Mouse (Mus musculus): ENCODE data around the gene Gm48552.

The Gm48552 gene

DNA sequence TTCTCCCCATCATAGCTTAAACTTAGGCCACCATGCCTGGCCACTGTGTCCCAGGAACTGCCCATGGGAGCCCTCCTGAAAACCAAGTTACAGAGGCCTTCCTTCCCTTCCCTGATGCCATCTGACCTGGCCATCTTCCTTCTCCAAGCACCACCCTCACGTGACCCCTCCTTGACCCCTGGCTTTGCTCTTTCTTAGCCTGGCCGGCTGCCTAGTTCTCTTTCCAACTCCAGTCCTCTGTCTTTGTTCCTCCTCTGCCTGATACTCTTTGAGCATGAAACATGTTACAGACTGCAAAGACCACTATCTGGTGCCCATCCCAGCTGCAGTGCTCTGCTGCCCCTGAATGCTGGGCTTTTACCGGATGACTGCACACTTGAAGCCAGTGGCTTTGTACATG, 568 bp downstream of the Gm48552 start:
- no peak for DNase-seq

DNA sequence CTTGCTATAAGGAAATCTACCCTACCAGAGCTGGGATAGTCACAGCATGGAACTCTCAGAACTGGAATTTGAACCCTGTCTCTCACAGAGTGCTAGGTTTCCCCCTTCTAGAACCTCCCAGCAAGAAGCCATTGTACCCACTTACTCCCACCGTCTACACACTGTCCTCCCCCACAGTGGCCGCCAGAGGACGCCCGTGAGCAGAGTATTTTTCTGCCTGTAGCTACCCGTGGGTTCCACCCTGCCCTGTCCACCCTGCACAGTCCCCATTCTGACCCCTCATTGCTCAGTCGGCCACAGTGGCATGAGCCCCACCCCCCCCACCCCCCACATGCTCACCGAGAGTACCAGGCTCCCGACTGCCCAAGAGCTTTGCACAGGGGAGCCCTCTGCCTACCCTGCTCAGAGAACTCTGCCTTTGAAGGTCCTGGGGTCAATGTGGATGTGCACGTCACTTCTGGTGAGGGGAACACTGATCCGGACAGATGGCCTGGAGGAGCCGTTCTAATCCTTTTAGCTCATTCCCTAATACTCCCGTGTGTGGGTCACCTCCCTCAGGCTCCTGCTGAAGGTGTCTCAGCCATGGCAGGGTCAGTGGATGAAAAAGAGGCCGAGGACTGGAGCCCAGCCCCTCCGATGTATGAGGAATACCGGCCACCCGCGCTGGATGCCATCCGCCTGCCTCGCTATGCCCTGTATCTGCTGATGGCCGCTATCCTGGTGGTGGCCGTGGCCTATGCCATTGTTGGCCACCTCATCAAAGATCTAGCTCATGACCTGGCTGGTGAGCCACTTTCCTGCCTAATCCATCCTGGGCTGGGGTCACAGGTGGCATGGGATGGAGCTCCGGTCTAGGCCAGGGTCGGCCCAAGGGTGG, 1.2 kb downstream of the Gm48552 start:
- peak; percentile 75 for DNase-seq

- no peak for DNase-seq
These were observed 1.8 kb downstream of the Gm48552 start for GRCm38 (mm10) chr10:81390678-81390965.

- DNase-seq, result no peak
These were observed 3.5 kb downstream of the Gm48552 start for GRCm38 (mm10) chr10:81392270-81392669.

DNA sequence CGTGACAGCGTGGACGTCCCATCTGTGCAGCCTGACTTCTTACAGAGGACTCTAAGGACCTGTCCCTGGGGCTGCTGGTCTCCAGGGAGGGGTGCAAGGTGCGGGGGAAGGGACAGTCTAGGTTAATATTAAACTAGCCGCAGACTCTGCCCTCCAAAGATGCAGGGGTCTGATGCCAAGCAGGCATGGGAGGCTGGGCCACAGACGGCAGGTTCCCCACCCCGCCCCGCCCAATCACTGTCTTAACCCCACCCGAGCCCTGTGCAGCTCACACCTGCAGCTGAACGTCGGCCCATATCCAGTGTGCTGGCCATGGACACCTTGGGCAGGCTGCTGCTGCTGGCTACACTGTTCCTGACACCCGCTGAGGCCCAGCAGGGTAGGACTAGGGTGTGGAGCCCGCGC, 4.0 kb downstream of the Gm48552 start, which contains the start of gene Smim24:
Gene Smim24 (plus strand): TSS at position 271 of the 405 bp plus-strand sequence.
- no peak for DNase-seq

GRCm38 (mm10) chr10:81393456-81394063, 4.8 kb downstream of the Gm48552 start:
- DNase-seq, result peak; percentile 46

GRCm38 (mm10) chr10:81395127-81395526, 6.3 kb downstream of the Gm48552 start:
- peak; percentile 70 for DNase-seq

- no peak for DNase-seq
These were observed 7.1 kb downstream of the Gm48552 start for GRCm38 (mm10) chr10:81395865-81396264.

GRCm38 (mm10) chr10:81396749-81397148, 7.9 kb downstream of the Gm48552 start:
- no peak for DNase-seq

DNA sequence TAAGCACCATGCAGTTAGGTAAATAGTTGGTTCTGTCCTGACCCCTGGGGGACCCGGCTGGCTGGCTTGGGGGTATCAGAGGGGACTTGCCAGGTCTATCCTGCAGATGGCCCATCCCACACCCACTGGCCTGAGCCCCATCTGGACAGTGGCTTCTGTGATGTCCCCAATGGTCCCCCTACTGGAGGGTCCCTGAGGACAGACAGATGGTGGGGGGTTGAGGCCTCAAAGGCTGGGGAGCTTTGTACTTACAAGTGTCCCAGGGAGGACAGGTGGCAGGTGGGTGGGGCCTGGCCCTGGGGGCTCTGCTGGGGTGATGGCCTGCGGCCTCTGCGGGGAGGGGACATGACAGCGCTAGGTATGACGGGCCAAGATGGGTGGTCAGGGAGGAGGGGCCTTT, 10.5 kb downstream of the Gm48552 start:
- no peak for DNase-seq

DNA sequence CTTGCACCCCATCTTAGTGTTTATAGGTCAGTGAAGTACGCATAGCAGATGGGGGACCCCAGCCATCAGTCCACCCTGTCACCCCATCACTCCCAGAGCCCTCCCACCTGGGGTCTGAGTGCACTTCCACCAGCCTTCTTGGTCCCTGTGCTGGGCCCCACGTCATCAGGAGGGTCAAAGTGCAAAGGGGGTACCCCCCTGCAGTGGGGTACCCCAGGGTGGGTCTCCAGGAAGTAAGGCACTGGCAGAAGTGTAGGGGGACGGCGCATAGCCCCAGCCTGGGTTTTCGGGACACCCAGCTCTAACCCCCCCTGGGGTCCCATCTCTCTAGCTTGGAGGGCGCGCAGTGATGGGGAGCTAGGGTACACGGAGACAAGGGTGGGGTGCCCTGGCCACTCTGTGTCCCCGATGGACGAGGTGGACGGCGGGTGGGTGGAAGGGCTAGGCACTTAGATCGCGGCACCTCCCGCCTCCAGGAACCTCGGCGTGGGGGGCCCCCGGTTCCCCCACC, 11.0 kb downstream of the Gm48552 start:
- DNase-seq, result no peak

- DNase-seq, result no peak
These were observed 11.8 kb downstream of the Gm48552 start for GRCm38 (mm10) chr10:81400371-81401204.

DNA sequence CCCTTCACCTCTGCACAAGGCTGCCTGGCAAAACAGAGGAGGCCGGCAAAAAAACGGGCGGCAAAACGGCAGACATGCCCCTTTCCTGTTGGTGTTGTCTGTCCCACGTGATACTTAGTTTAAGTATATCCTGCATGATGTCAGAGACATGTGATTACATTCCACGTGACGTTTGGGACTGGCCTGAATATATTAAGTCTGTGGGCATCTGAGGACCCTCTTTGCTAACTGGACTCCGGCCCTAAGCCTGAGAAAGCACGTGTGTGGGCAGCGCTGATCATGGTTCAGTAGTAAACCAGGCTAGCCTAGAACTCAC, 12.4 kb downstream of the Gm48552 start:
- no peak for DNase-seq

DNA sequence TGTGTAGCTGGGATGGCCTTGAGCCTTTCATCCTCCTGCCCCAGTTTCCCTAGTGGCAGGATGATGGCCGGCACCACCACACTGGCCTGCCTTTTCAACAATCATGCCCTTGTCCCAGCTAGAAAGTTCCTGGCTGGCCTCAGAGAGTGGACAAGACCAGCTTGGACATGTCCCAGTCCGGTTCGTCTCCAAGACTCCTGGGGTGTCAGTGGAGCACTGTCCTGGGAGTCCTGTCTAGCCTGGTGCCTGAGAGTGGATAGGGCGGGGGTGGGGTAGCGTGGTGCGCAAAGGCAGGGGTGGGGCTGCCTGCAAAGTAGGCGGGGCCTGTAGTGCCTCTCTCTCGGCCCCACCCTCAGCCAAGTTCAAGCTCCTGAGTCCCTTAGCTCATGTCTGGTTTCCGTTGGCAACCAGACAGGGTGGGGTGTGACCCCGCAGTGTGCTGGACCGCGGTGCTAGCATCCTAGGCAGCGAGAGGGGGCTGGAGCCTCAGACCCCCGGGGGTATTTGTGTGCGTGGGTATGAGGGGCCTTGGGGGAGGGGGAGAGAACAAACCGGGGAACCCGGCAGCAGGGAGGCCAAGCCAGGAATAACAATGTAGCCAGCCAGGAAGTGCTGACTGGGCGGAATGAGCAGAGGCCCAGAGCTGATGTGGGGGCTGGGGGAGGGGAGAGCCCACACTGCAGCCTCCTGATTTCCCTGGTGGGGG, 12.9 kb downstream of the Gm48552 start:
- peak; percentile 88 for DNase-seq

DNA sequence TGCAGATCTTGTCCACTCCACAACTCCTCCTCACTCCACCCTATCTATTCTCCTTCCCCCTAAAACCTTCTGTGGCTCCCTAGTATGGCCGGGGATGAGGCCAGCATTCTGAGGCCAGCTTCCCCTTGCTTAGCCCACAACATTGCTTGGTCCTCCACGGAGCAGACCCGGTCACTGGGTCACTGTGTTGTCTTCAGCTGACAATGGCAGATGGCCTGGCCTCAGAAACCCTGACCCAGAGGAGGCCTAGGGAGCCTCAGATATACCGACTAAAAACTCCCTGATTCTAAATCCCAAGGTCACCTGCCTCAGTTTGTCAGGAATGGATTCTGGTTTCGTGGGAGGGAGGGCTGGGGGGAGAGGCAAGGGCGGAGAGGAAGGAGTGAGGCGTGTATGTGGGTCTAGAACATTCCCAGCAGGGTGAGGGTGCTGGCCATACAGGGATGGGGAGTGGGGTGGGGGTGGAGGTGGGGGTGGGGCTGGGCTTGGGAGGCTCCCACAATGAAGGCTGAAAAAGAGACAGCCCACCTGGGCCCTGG, 13.5 kb downstream of the Gm48552 start:
- DNase-seq, result no peak

DNA sequence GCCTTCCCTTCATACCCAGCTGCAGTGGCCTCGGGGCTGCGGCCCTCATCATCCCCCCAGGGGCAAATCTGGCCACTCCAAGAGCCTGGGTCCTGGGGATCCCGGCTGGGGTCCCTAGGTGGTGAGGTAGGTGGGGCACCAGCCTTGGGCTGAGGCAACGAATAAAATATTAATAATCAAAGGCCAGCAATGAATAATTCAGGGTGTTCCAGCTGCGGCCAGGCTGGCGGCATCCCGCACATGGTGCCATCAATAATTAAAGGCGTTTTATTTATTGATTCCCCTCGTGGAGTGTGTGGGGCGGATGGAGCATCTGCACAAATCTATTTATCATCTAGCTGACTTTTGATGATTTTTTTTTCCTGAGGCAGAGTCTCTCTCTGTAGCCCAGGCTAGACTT, 14.7 kb downstream of the Gm48552 start:
- no peak for DNase-seq

DNA sequence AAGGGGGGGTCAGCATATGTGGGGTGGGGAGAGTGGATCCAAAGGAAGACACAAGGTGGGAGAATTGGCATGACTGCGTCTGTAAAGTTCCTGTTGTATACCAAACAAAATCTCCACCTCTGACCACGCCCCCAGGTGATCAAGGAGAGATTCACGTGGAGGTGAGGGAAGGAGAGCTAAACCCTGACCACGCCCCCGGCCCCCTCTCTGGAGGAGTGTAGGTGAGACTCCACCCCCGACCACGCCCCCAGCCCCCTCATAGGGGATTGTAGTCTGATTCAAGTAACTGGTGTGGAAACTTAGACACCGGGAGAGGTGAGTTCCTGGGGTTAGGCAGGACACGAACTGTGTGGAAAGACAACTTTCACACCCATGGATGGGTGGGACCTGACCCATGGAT, 15.3 kb downstream of the Gm48552 start:
- no peak for DNase-seq

GRCm38 (mm10) chr10:81404720-81405119, 15.9 kb downstream of the Gm48552 start:
- no peak for DNase-seq

GRCm38 (mm10) chr10:81405588-81406201, 16.9 kb downstream of the Gm48552 start:
- DNase-seq, result peak; percentile 75

GRCm38 (mm10) chr10:81406504-81407440, 18.0 kb downstream of the Gm48552 start:
- no peak for DNase-seq
